Mouse (Mus musculus) CH12.LX (cell line): Measurements from ENCODE around the gene Ccdc28b. TPM values are rescaled to one million over a fixed set of nuclear protein-coding genes. Genes with fewer than 3 reads are reported as not detected.

Source experiments
- DNase-seq: peaks from one replicate; pipeline ENCODE4 v3.0.0-alpha.2; 2013; ENCODE audit errors: extremely low read depth
- H3K27ac ChIP-seq: 2 replicates; pipeline ENCODE4 v1.5.1; 2012; ENCODE audit warnings: low read depth, mild to moderate bottlenecking, control low read depth, moderate library complexity; ENCODE audit not compliant: insufficient read depth
- H3K27me3 ChIP-seq: replicated peaks from 2 replicates; pipeline ENCODE3; 2012; ENCODE audit warnings: inconsistent platforms
- H3K36me3 ChIP-seq, 2 experiments: replicated peaks in 1 of 2; 2 replicates each; pipeline versions ENCODE3 to v1.6.1; 2012; ENCODE audit warnings: inconsistent platforms in 1 of 2, low read length in 1 of 2, mild to moderate bottlenecking in 1 of 2, mixed read lengths in 1 of 2, moderate library complexity in 1 of 2; ENCODE audit not compliant: control insufficient read depth in 1 of 2, insufficient read depth in 1 of 2
- H3K4me1 ChIP-seq, 2 experiments: 2 replicates each; pipeline ENCODE4 v1.6.1; 2012; ENCODE audit warnings: inconsistent platforms in 1 of 2, moderate library complexity in 1 of 2; ENCODE audit not compliant: insufficient read depth in 2 of 2, control insufficient read depth in 1 of 2
- H3K4me2 ChIP-seq: 2 replicates; pipeline ENCODE4 v1.6.1; 2012; ENCODE audit warnings: low read depth, mild to moderate bottlenecking, control low read depth; ENCODE audit not compliant: poor library complexity, insufficient read depth, severe bottlenecking
- H3K4me3 ChIP-seq, 3 experiments: fragments of 150-350 bp in 1 of 3; sonication (generic) in 1 of 3; replicated peaks in 1 of 3; 2 replicates each; pipeline versions ENCODE3 to v1.5.1; 2011 to 2012; ENCODE audit warnings: low read depth in 2 of 3, low read length in 2 of 3, mild to moderate bottlenecking in 2 of 3, moderate library complexity in 2 of 3, control low read depth in 1 of 3, improper control_type of control experiment in 1 of 3, inconsistent platforms in 1 of 3, mixed read lengths in 1 of 3; ENCODE audit not compliant: poor library complexity in 1 of 3
- H3K79me2 ChIP-seq: replicated peaks from 2 replicates; pipeline ENCODE4 v1.6.1; 2012; ENCODE audit warnings: mild to moderate bottlenecking, moderate library complexity; ENCODE audit not compliant: control insufficient read depth, poor library complexity, insufficient read depth, severe bottlenecking; ENCODE audit errors: extremely low read depth
- H3K9ac ChIP-seq: 2 replicates; pipeline ENCODE4 v1.6.1; 2012; ENCODE audit warnings: low read depth, mild to moderate bottlenecking, control low read depth, moderate library complexity; ENCODE audit not compliant: insufficient read depth
- H3K9me3 ChIP-seq: replicated peaks from 2 replicates; pipeline ENCODE3; 2012; ENCODE audit warnings: low read length, inconsistent platforms, mixed read lengths
- BHLHE40 ChIP-seq: IDR thresholded peaks from 2 replicates; pipeline ENCODE4 v1.6.1; 2011; ENCODE audit warnings: mild to moderate bottlenecking, low read depth, low read length, improper control_type of control experiment
- CHD2 ChIP-seq: IDR thresholded peaks from 2 replicates; pipeline ENCODE4 v1.6.1; 2011; ENCODE audit warnings: low read length, improper control_type of control experiment
- E2F4 ChIP-seq: IDR thresholded peaks from 2 replicates; pipeline ENCODE4 v1.6.1; 2011; ENCODE audit warnings: low read depth, low read length, improper control_type of control experiment; ENCODE audit not compliant: insufficient replicate concordance
- ELF1 ChIP-seq: IDR thresholded peaks from 2 replicates; pipeline ENCODE4 v1.6.1; 2014; ENCODE audit warnings: low read depth, mild to moderate bottlenecking, inconsistent platforms, low read length, improper control_type of control experiment
- ETS1 ChIP-seq: conservative IDR thresholded peaks from 2 replicates; pipeline ENCODE4 v1.6.1; 2012; ENCODE audit warnings: low read depth, mild to moderate bottlenecking, inconsistent platforms, low read length, improper control_type of control experiment, moderate library complexity
- HCFC1 ChIP-seq: IDR thresholded peaks from 2 replicates; pipeline ENCODE4 v1.6.1; 2012; ENCODE audit warnings: low read depth, mild to moderate bottlenecking, inconsistent platforms, low read length, improper control_type of control experiment
- IRF4 ChIP-seq: IDR thresholded peaks from 2 replicates; pipeline ENCODE4 v1.6.1; 2014; ENCODE audit warnings: low read depth, mild to moderate bottlenecking, inconsistent platforms, low read length, improper control_type of control experiment
- MAFK ChIP-seq: IDR thresholded peaks from 2 replicates; pipeline ENCODE4 v1.6.1; 2011; ENCODE audit warnings: low read length, improper control_type of control experiment; ENCODE audit not compliant: insufficient replicate concordance
- MXI1 ChIP-seq: IDR thresholded peaks from 2 replicates; pipeline ENCODE4 v1.6.1; 2011; ENCODE audit warnings: mild to moderate bottlenecking, low read depth, low read length, improper control_type of control experiment
- MYC ChIP-seq: IDR thresholded peaks from 2 replicates; pipeline ENCODE4 v1.6.1; 2011; ENCODE audit warnings: low read depth, mild to moderate bottlenecking, improper control_type of control experiment, low read length
- NRF1 ChIP-seq: IDR thresholded peaks from 2 replicates; pipeline ENCODE4 v1.6.1; 2014; ENCODE audit warnings: low read depth, mild to moderate bottlenecking, inconsistent platforms, low read length, improper control_type of control experiment, moderate library complexity
- PAX5 ChIP-seq: IDR thresholded peaks from 2 replicates; pipeline ENCODE4 v1.6.1; 2012; ENCODE audit warnings: low read length, inconsistent platforms, mixed read lengths
- RAD21 ChIP-seq: IDR thresholded peaks from 2 replicates; pipeline ENCODE4 v1.6.1; 2011; ENCODE audit warnings: low read depth, mild to moderate bottlenecking, low read length, improper control_type of control experiment, moderate library complexity
- RCOR1 ChIP-seq: conservative IDR thresholded peaks from 2 replicates; pipeline ENCODE4 v1.6.1; 2012; ENCODE audit warnings: low read depth, mild to moderate bottlenecking, inconsistent platforms, low read length, improper control_type of control experiment
- SIN3A ChIP-seq: IDR thresholded peaks from 2 replicates; pipeline ENCODE4 v1.6.1; 2012; ENCODE audit warnings: low read length, improper control_type of control experiment, inconsistent platforms
- SMC3 ChIP-seq: IDR thresholded peaks from 2 replicates; pipeline ENCODE4 v1.6.1; 2011; ENCODE audit warnings: low read depth, low read length, improper control_type of control experiment
- UBTF ChIP-seq: IDR thresholded peaks from 2 replicates; pipeline ENCODE4 v1.6.1; 2012; ENCODE audit warnings: low read depth, mild to moderate bottlenecking, inconsistent platforms, low read length, improper control_type of control experiment, moderate library complexity
- USF1 ChIP-seq: IDR thresholded peaks from 2 replicates; pipeline ENCODE4 v1.6.1; 2014; ENCODE audit warnings: low read depth, mild to moderate bottlenecking, inconsistent platforms, low read length, improper control_type of control experiment
- USF2 ChIP-seq: conservative IDR thresholded peaks from 2 replicates; pipeline ENCODE4 v1.6.1; 2011; ENCODE audit warnings: low read depth, low read length, improper control_type of control experiment
- ZC3H11A ChIP-seq: IDR thresholded peaks from 2 replicates; pipeline ENCODE4 v1.6.1; 2012; ENCODE audit warnings: low read depth, mild to moderate bottlenecking, inconsistent platforms, low read length, improper control_type of control experiment
- ZMIZ1 ChIP-seq: IDR thresholded peaks from 2 replicates; pipeline ENCODE4 v1.6.1; 2012; ENCODE audit warnings: low read depth, mild to moderate bottlenecking, inconsistent platforms, low read length, improper control_type of control experiment
- ZNF384 ChIP-seq: IDR thresholded peaks from 2 replicates; pipeline ENCODE4 v1.6.1; 2012; ENCODE audit warnings: low read depth, low read length, improper control_type of control experiment, inconsistent platforms
- dilution Hi-C: fragments of 300-500 bp; cut with MboI; formaldehyde crosslinking; loops from 2 replicates; pipeline ENCODE4 v1.14.3; 2020; ENCODE audit warnings: low sequenced_read_pairs; ENCODE audit not compliant: extremely low pct_unique_long_range_greater_than_20kb, extremely low pct_ligation_motif_present
- in situ Hi-C: fragments of 300-500 bp; cut with MboI; formaldehyde crosslinking; loops from 3 replicates; pipeline ENCODE4 v1.14.3; 2019; ENCODE audit warnings: low sequenced_read_pairs, low pct_ligation_motif_present, low pct_unique_long_range_greater_than_20kb, mixed read lengths
- polyA plus RNA-seq: library from polyadenylated mRNA; unstranded; fragments of >175 nt; gene quantifications from 2 replicates; pipeline ENCODE4 v1.2.1, GENCODE M21; 2012; ENCODE audit warnings: low read depth; ENCODE audit not compliant: insufficient read length
- total RNA-seq, 2 experiments: library from RNA; depleted of rRNA; stranded (reverse); fragments of 300-350 nt in 1 of 2; fragments of >200 nt in 1 of 2; gene quantifications; 2 replicates each; pipeline ENCODE4 v1.2.3; 2012 to 2014

Ccdc28b gene
- total and polyA plus RNA-seq, 3 experiments, result 24.0 to 28.0 (median 27.3) TPM

DNA sequence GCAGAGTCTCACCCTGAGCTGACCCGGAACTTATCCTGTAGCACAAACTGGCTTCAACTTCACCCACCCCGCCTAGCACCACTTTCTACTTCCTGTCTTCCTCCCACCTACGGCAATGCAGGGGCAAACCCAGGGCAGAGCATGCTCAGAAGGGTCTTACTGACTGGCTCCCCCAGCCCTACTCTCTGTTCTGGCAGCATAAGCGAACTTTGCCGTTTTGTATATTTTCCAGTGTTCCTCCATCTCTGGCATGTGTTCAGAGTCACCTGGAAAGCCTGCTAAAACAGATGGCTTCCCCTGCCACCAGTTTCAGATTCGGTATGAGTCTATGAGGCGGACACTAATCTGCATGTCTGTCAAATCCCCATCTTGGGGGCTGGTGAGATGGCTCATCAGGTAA lies 43.4 kb downstream of the Ccdc28b start (continued):
- TF ChIP-seq SMC3 (peak; percentile 15; the same call in 1 of the 2 replicates), RCOR1 (peak; percentile 97), ZMIZ1 (no peak), SIN3A (peak; percentile 93; the same call in 1 of the 2 replicates), BHLHE40 (peak; percentile 99), ZC3H11A (no peak), PAX5 (no peak)

GRCm38 (mm10) chr4:129578466-129578865 lies 45.3 kb downstream of the Ccdc28b start, which contains the start of gene Fam167b:
TSS of gene Fam167b (minus strand) at chr4:129578549.
- H3K9ac ChIP-seq, result peak within 1 kb of the TSS; percentile 14; the same call in 1 of the 2 replicates
- H3K27me3 ChIP-seq, result no peaks in the 10 kb centered on the region
- dilution Hi-C loops (no loop called here), in situ Hi-C loops (no loop called here)
- no peak for DNase-seq
- TF ChIP-seq MAFK, result no peak
- TF ChIP-seq NRF1, result no peak
- no peak for TF ChIP-seq IRF4
- no peak for TF ChIP-seq ZC3H11A
- no peak for TF ChIP-seq ETS1
- no peak; the same call in 1 of the 2 replicates for TF ChIP-seq USF1
- no peak for TF ChIP-seq ZNF384
- no peak for TF ChIP-seq SMC3
- TF ChIP-seq USF2, result no peak
- TF ChIP-seq RCOR1, result no peak
- no peak for TF ChIP-seq RAD21
- TF ChIP-seq CHD2, result no peak
- no peaks in the 10 kb centered on the region for H3K9me3 ChIP-seq
- peaks cover 26 to 73% of the 10 kb centered on the region in 2 experiments for H3K4me1 ChIP-seq
- no peaks in the 10 kb centered on the region for H3K79me2 ChIP-seq
- H3K4me2 ChIP-seq, result peak within 1 kb of the TSS; percentile 58
- peak within 1 kb of the TSS; percentile 5 to 44 (median 35) for H3K4me3 ChIP-seq
- H3K27ac ChIP-seq, result peak within 1 kb of the TSS; percentile 48
- H3K36me3 ChIP-seq, result no peaks in the 10 kb centered on the region

- no peak overlapping the region for H3K27ac ChIP-seq
- in situ Hi-C loops, result no loop called here
- dilution Hi-C loops, result no loop called here
Measured at GRCm38 (mm10) chr4:129577688-129578087, 46.1 kb downstream of the Ccdc28b start.

More at GRCm38 (mm10) chr4:129577688-129578087, 46.1 kb downstream of the Ccdc28b start:
- TF ChIP-seq ETS1 (no peak), SIN3A (peak; percentile 47; the same call in 1 of the 2 replicates), ZC3H11A (no peak), UBTF (no peak), MXI1 (peak; percentile 26; the same call in 1 of the 2 replicates), E2F4 (no peak), HCFC1 (no peak), CHD2 (peak; percentile 57), MYC (no peak), ELF1 (no peak)
- H3K27me3 ChIP-seq, result no peaks in the 10 kb centered on the region
- peak overlapping the region; percentile 5 to 44 (median 35) for H3K4me3 ChIP-seq
- DNase-seq, result no peak
- peaks cover 34 to 79% of the 10 kb centered on the region in 2 experiments for H3K4me1 ChIP-seq
- no peaks in the 10 kb centered on the region for H3K9me3 ChIP-seq
- H3K79me2 ChIP-seq, result no peaks in the 10 kb centered on the region
- no peaks in the 10 kb centered on the region for H3K36me3 ChIP-seq
- H3K4me2 ChIP-seq, result peak overlapping the region; percentile 58
- peak overlapping the region; percentile 14; the same call in 1 of the 2 replicates for H3K9ac ChIP-seq
